Comparison of ENCODE assay signal across 9 mouse cellular contexts in the genomic region with DNA sequence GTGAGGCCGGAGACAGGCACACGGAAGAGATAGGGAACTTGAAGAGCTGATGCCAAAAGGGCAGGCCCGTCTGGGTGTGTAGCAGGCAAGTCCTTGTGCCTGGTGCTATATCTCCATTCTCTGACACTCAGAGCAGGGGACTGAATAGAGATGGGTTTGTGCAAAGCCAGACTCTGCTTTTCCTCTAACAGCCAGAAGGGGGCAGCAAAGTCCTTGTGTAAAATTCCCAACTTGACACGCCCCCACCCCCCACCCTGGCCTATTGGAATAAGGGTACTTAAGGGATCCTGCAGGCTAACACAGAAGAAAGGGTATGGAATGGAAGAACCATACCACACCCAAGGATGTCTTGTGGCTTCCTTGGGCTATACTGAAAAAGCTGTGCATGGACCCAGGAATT. TPM values are rescaled to one million over a fixed set of nuclear protein-coding genes. Genes with fewer than 3 reads are reported as not detected.
DNase-seq lines count a peak whose midpoint lies in the region; ATAC-seq and TF ChIP-seq lines count a peak whose summit lies in the region.
"Had no signal": no experiment of that assay in that cellular context is flagged by ENCODE, and none has a peak within 500 bp of the region (broad histone marks: within the 10 kb centered on the region; RNA-seq: fewer than 3 reads in every experiment).

No protein-coding gene starts in this region.

- H3K4me1 ChIP-seq in forebrain, embryonic 14.5 days (ENCODE audit: control insufficient read depth, insufficient read depth, low read length), result peaks cover 9% of the 10 kb centered on the region
- peaks cover 32% of the 10 kb centered on the region for H3K4me1 ChIP-seq in limb, embryonic 10.5 days

- no peak overlapping the region for H3K4me2 ChIP-seq in forebrain, embryonic 14.5 days (ENCODE audit: low read length)
- H3K4me2 ChIP-seq in myocyte (ENCODE audit: low read depth), result peak overlapping the region; percentile 60
- H3K4me2 ChIP-seq: embryonic facial prominence, embryonic 13.5 days had no signal

- peak; percentile 66 for DNase-seq in left cerebral cortex, adult 11 months (ENCODE audit: low spot score)
- DNase-seq in left cerebral cortex, adult 8-10 months (ENCODE audit: low spot score in 2 of 2), result no peak
- DNase-seq in c-Kit-positive CD71-positive TER-119-negative erythroid progenitor cells, embryonic 14.5 days (ENCODE audit: low read depth), result peak; percentile 23
- DNase-seq in forebrain, embryonic 14.5 days (ENCODE audit: low spot score), result peak; percentile 90
- DNase-seq in induced T-regulatory cell, adult 2 months (ENCODE audit: low read depth), result peak; percentile 65
- peak; percentile 76 for DNase-seq in limb, embryonic 10.5 days (ENCODE audit: low spot score)
- peak; percentile 52 for DNase-seq in yolk sac, embryonic 10.5 days (ENCODE audit: low spot score)

- no peaks in the 10 kb centered on the region for H3K79me2 ChIP-seq in myocyte (ENCODE audit: control insufficient read depth, insufficient read depth)

- WGBS in forebrain, embryonic 14.5 days, result 13% methylated on average over 4 of the region's 4 CpGs
- WGBS in limb, embryonic 10.5 days, result 14% methylated on average over 4 of the region's 4 CpGs

- peak; percentile 62 for ATAC-seq in forebrain, embryonic 14.5 days

- H3K4me3 ChIP-seq in forebrain, embryonic 14.5 days (ENCODE audit: low read depth, low read length), result no peak overlapping the region
- H3K4me3 ChIP-seq in limb, embryonic 10.5 days, result no peak overlapping the region
- no peak overlapping the region for H3K4me3 ChIP-seq in myocyte
- H3K4me3 ChIP-seq: embryonic facial prominence, embryonic 13.5 days had no signal

- no peaks in the 10 kb centered on the region for H3K27me3 ChIP-seq in forebrain, embryonic 14.5 days (replicated peaks; ENCODE audit: control insufficient read depth, insufficient read depth, low read length)
- H3K27me3 ChIP-seq in limb, embryonic 10.5 days (ENCODE audit: low read depth, poor library complexity, severe bottlenecking), result peaks cover 58% of the 10 kb centered on the region
- no peaks in the 10 kb centered on the region for H3K27me3 ChIP-seq in myocyte (ENCODE audit: control insufficient read depth, insufficient read depth, insufficient read length)

- H3ac ChIP-seq in myocyte (ENCODE audit: control insufficient read depth, insufficient read length), result no peak overlapping the region

- H3K9ac ChIP-seq in forebrain, embryonic 14.5 days (ENCODE audit: low read length), result peak overlapping the region; percentile 29; the same call in 1 of the 2 replicates
- H3K9ac ChIP-seq: embryonic facial prominence, embryonic 13.5 days had no signal

- no peaks in the 10 kb centered on the region for H3K36me3 ChIP-seq in forebrain, embryonic 14.5 days (ENCODE audit: control insufficient read depth, insufficient read depth, low read length)
- H3K36me3 ChIP-seq in limb, embryonic 10.5 days, result no peaks in the 10 kb centered on the region
- H3K36me3 ChIP-seq in myocyte (ENCODE audit: control insufficient read depth, insufficient read depth), result no peaks in the 10 kb centered on the region
- H3K36me3 ChIP-seq: embryonic facial prominence, embryonic 13.5 days had no signal

- no peak overlapping the region for H3K27ac ChIP-seq in forebrain, embryonic 14.5 days (ENCODE audit: low read depth, low read length)
- no peak overlapping the region for H3K27ac ChIP-seq in limb, embryonic 10.5 days
- H3K27ac ChIP-seq: embryonic facial prominence, embryonic 13.5 days had no signal

- no peaks in the 10 kb centered on the region for H3K9me3 ChIP-seq in forebrain, embryonic 14.5 days (replicated peaks; ENCODE audit: control insufficient read depth, low read length)
- no peaks in the 10 kb centered on the region for H3K9me3 ChIP-seq in limb, embryonic 10.5 days (replicated peaks)
- H3K9me3 ChIP-seq: embryonic facial prominence, embryonic 13.5 days had no signal

- TF ChIP-seq POLR2A in myocyte (IDR thresholded peaks at IDR 0.05; ENCODE audit: insufficient read length, low read depth), result no peak

TF ChIP-seq in myocyte, 11 proteins besides CTCF, POLR2A, EP300 and RAD21:
- TF ChIP-seq TCF12 (IDR thresholded peaks at IDR 0.05; ENCODE audit: insufficient read depth, poor library complexity, severe bottlenecking) (no peak), SRF (IDR thresholded peaks at IDR 0.05; ENCODE audit: control insufficient read depth, insufficient read length, low read depth) (no peak), TCF3 (IDR thresholded peaks at IDR 0.05; ENCODE audit: insufficient read length, low read depth) (no peak), POLR2AphosphoS2 (IDR thresholded peaks at IDR 0.05; ENCODE audit: insufficient read length, low read depth) (no peak), CEBPB (IDR thresholded peaks at IDR 0.05; ENCODE audit: insufficient read depth, poor library complexity, severe bottlenecking) (no peak), MYOG (IDR thresholded peaks at IDR 0.05; ENCODE audit: control insufficient read depth in 1 of 3, insufficient read depth in 1 of 3, insufficient read length in 2 of 3, low read depth in 2 of 3) (no peak), USF1 (IDR thresholded peaks at IDR 0.05; ENCODE audit: low read depth) (no peak), MAX (IDR thresholded peaks at IDR 0.05; ENCODE audit: low read depth) (no peak), MYOD1 (IDR thresholded peaks at IDR 0.05; ENCODE audit: control insufficient read depth in 1 of 3, insufficient read length in 2 of 3, low read depth in 2 of 3) (no peak), E2F4 (IDR thresholded peaks at IDR 0.05; ENCODE audit: insufficient read depth) (no peak), REST (IDR thresholded peaks at IDR 0.05; ENCODE audit: insufficient read depth, insufficient read length) (no peak)

RNA-seq across cellular contexts. Expression of a gene that starts 22.5 kb away (rescaled TPM):
- 1 to 10 TPM; 4.5 to 6.2 (median 6.2) TPM for total RNA-seq in left cerebral cortex, adult 8-10 months (2022)
- 22.4 and 25.4 TPM in 2 replicates for polyA plus RNA-seq in forebrain, embryonic 14.5 days (2014; fragmentation: Nextera tagmentation; extraction: Ambion mirVana)
- polyA plus RNA-seq in limb, embryonic 10.5 days (2016; fragmentation: Nextera tagmentation; extraction: Ambion mirVana), result 15.9 and 19.4 TPM in 2 replicates
- 11.8 TPM for polyA plus RNA-seq in myocyte (2012; fragmentation: generic; extraction: Trizol)

RNA-seq across cellular contexts. Expression of a gene that starts 30.9 kb away (rescaled TPM):
- total RNA-seq in left cerebral cortex, adult 8-10 months (2022), result 100 to 1,000 TPM; 421 to 457 (median 452) TPM
- polyA plus RNA-seq in forebrain, embryonic 14.5 days (2014; fragmentation: Nextera tagmentation; extraction: Ambion mirVana), result 11.6 and 12.7 TPM in 2 replicates
- polyA plus RNA-seq in limb, embryonic 10.5 days (2016; fragmentation: Nextera tagmentation; extraction: Ambion mirVana), result 0.26 TPM in 1 of 2 replicates, not detected in the other
- 0.40 TPM for polyA plus RNA-seq in myocyte (2012; fragmentation: generic; extraction: Trizol)

RNA-seq across cellular contexts. Expression of a gene that starts 39.5 kb away (rescaled TPM):
- total RNA-seq in left cerebral cortex, adult 8-10 months (2022), result 10 to 100 TPM; 19.1 to 22.9 (median 19.5) TPM
- 9.1 and 12.4 TPM in 2 replicates for polyA plus RNA-seq in forebrain, embryonic 14.5 days (2014; fragmentation: Nextera tagmentation; extraction: Ambion mirVana)
- 16.3 and 17.4 TPM in 2 replicates for polyA plus RNA-seq in limb, embryonic 10.5 days (2016; fragmentation: Nextera tagmentation; extraction: Ambion mirVana)
- 40.9 TPM for polyA plus RNA-seq in myocyte (2012; fragmentation: generic; extraction: Trizol)

Comparison
In these comparisons a context has a peak if more than half of its experiments do, and no peak if none do; other contexts are left out.
1. DNase-seq: peak in left cerebral cortex, adult 11 months (single experiment), c-Kit-positive CD71-positive TER-119-negative erythroid progenitor cells, embryonic 14.5 days (single experiment), forebrain, embryonic 14.5 days (single experiment), induced T-regulatory cell, adult 2 months (single experiment), limb, embryonic 10.5 days (single experiment) and yolk sac, embryonic 10.5 days (single experiment); none in left cerebral cortex, adult 8-10 months (0 of 2).